Mouse (Mus musculus): ENCODE measurements around the gene Ciz1.

- TF ChIP-seq CTCF (IDR thresholded peaks at IDR 0.05; ENCODE audit: low read depth, low read length), result no peak
- TF ChIP-seq TAL1 (conservative IDR thresholded peaks at IDR 0.05; ENCODE audit: low read depth, low read length), result no peak
These were observed 11.4 kb downstream of the Ciz1 start for GRCm38 (mm10) chr2:32363376-32364106.

Measured in G1E (cell line).